Mouse (Mus musculus): ENCODE measurements around the gene Gm47985.
"Not testable (repeated sequence)": the region's sequence is repeated elsewhere in the genome, so short reads cannot be mapped to it uniquely, and the experiment has no call there.

Gene Gm47985

DNA sequence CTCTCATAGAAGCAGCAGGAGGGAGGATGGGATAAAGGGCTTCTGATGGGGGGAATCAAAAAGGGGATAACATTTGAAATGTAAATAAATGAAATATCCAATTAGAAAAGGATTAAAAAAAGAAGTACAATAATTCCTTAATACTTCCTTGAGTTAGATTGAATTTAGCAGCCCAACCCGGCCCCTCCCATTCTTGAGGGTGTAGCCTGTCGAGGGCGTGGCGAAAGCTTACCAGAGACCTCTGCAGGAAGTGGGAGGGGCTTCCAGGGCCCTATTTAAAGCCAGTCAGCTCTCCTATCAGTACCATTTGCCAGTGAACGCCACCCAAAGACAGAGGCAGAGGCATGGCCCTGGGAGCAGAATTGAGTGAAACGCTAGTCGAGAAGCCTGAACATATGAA lies at the start of gene Gm47985:
Gm47985 (plus strand) TSS at position 272 of the 400 bp plus-strand sequence.
- not testable (repeated sequence) for DNase-seq

DNA sequence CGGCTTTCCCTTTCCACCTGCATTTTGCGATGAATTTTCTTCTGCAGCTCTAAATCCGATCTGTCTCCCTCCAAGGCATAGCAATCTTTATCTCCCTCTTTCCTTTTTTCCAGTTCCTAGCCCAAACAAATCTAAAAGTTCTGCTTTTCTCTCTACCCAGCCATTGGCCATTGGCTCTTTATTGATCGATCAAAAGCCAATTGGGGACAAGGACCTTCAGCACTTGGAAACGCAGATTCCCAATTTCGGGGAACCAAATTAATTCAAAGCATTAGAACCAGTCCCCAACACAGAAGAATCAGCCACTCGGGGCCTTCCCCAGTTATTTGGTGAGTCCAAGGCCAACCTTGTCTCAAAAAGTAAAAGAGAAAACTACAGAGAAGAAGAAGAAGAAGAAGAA lies 49.7 kb upstream of the Gm47985 start:
- DNase-seq, result no peak

DNA sequence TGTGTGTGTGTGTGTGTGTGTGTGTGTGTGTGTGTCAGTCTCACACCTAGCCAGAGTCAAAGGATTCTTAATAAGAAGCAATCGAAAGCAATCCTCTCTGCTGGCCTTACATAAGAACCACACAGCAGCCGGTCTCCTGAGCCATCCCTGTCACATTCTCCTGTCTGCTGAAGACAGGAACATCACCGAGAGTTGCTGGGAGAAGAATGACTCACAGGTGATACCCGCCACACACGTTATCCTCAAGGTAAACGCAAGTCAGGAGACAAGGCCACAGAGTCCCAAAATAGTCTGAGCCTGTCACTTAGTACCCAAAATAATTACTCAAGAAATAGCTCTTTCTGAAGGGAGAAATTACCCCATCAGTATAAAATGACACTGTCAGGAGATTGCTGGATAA lies 43.9 kb upstream of the Gm47985 start:
- DNase-seq, result no peak

DNA sequence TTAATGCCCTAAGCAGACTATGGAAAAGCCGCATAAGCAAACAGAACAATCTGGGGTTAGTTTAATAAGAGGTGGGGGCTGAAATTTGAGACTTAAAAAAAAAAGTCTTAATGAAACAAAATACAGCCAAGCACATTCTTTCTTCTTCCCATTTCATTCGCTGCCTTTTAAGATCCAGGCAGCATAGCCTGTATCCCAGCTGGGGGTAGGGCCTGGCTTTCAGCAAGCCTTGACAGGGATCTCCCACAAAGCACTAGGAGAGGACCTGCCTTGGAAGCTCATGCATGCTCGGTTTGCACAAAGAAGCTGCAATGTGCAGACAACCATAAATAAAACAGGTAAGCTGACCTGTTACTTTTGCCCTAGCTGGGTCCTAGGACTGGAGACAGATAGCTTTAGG lies 41.4 kb upstream of the Gm47985 start:
- no peak for DNase-seq

DNA sequence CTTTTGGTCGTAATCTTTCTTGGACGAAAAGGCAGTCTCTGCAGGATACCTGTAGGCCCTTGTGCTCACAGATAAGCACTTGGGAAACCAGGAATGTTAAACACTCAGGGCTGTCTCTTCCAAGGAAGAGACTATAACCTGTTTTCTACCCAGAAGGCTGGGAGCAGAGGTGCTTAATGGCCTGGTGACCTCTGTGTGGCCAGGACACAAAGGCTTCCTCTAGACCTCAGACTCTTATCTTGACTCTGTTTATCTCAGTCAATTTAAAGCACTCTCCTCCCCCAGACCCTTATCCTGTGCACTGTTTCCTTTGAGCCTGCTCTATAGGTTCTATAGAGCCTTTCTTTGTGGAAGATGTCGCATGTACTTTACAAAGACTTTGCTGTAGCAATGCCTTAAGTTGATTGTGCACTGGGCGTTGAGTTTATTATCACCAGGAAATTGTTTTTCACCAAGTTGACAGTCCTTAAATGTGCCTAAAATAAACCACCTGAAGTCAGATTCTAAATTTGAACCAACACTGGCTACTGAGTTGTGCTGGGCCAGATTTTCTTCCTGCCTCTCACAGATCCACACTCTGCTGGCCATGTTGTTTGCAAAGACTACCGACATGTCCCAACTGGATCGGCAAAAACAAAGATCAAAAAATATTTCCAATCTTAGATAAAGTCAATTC lies 37.7 kb upstream of the Gm47985 start:
- no peak for DNase-seq

DNA sequence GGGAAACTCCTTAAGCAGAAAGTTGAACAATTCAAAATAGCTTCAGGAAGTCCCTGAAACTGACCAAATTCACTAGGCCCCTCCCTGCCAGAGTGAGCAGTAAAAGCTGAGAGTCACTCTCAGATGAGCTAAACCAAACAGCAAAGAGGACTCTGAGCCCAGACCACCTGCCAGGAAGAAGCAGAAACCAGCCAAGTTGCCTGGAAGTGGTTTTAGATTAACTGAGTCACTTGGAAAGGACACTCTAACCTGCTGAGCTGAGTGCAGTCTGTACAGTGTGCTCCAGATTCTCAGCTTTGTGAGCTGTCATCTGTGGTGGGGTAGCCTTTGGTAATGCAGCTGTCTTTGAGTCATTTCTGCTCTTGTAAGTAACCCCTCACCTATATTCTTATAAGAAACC lies 34.5 kb upstream of the Gm47985 start:
- DNase-seq, result no peak

DNA sequence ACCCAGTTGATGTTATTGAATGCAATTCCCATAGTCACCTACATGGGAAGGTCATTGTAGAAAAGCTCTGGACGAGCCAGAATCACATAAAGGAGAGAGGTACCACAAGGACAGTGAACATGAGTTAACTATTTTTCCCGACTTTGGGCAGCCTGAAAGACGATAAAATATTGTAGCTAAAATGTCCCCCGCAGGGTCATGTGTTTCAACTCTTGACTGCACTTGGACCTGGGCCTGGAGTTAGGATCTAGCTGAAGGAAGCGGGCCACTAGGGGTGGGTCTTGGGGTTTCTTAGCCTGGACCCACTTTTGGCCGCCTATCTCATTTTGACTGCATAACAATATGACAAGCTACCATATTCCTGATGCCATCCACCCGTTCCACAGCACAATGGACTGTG lies 32.1 kb upstream of the Gm47985 start:
- DNase-seq, result no peak

DNA sequence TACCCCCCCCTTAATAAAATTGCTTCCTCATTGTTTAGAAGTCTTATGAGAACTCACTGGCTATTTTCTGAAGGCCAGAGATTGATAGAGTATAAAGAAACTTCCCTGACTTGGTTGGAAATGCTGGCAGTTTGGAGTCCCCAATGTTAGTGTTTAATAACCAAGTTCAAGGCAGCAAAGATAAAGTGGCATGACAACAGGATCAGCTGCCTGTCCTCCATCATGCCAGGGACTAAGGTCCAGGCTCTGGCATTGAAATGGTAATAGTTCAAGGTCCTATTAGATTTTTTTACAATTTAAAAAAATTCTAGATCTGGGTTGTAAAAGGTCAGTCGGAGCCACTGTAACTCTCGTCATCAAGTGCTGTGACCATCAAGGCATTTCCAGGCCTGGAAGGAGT lies 31.2 kb upstream of the Gm47985 start:
- DNase-seq, result no peak

DNA sequence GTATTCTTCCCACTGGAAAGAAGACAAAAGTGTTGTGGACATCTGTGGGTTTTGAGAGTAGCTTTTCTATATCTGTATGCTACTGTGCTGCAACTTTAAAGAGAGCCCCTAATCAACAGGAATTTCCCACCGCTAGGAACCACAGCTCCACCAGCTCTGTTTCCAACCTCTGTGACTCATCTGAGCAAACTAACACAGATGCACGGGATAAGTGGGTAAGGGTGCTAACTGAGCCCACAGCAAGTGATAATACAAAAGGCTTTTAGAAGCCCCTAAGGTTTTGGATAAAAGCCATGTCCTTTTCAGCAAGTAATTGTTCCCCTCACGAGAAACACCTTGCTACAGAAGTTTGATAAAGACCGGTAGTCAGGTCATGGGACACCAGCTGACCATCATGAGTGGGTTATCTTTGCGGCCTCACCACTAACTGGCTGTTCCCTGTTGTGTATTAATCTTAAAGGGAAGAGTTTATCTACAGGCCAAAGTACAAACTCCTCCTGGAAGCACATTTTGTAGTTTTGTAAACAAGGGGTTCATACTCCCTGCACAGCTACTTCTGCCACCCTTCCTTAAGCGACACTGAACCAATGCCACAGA lies 29.2 kb upstream of the Gm47985 start:
- DNase-seq, result peak; percentile 50

DNA sequence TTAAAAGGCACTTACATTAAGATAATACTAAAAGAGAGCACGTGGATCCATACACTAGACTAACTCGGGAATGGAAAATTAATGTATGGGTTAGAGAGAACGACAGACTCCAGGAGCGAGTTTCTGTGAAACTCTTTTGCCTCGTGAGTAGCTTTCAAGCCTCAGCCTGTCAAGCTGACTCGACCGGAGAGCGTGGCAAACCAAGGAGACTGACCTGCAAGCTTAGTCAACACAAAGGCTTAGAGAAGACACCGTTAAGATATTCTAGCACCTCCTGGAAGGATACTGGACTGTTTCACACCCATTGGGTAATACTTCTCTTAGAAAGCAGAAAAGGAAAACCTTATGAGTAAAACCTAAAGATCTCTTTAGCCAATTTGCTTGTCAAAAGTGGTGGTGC lies 28.2 kb upstream of the Gm47985 start:
- not testable (repeated sequence) for DNase-seq

DNA sequence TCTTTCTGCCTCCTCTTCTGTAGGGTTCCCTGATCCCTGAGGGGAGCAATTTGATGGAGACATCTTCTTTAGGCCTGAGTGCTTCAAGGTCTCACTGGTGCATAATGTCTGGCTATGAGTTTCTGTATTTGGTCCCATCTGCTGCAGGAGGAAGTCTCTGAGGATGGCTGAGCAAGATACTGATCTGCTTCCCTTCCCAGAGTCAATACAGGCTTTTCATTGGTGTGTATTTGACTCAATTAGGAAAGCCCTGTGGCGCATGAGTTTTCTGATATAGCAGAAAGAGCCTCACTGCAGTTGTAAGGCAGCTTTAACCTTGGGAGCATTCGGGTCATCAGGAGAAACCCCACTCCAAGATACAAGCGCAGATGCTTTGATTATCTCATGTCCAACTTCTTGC lies 26.2 kb upstream of the Gm47985 start:
- DNase-seq, result no peak

DNA sequence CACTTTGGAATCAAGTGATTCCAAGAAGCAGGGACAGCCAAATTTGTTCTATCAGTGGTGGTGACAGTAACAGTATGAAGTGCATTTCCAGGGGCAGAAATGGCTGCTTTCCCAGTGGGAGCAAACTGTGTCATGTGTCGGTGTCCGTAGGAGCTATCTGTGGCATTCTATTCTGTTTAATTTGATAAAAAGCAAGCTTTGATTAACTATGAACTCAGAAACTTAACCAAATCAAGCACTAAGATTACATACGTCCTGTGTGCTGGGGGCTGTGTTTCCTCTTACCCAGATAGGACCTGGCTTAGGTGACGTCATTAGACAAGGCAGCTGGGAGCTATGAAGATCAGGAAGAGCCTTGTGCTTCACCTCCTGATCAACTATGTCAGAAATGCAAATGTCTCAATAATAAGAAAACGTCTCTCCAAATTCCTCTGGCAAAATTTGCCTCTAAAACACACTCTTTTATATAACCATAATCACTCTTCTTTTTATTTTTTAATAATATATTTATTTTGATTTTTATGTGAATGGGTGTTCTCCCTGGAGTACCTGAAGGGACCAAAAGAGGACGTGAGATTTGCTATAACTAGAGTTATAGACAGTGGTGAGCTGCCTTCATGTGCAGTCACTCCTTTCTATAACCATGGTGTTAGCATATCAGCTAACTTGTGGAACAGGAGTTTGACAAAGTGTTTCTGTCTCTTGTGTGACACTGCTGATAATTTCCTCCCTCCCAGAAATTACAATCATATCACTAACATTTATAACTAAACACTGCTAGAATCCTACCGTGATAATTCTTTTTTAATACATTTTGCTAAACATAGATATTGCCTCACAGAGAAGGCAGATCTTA lies 25.3 kb upstream of the Gm47985 start:
- no peak for DNase-seq

DNA sequence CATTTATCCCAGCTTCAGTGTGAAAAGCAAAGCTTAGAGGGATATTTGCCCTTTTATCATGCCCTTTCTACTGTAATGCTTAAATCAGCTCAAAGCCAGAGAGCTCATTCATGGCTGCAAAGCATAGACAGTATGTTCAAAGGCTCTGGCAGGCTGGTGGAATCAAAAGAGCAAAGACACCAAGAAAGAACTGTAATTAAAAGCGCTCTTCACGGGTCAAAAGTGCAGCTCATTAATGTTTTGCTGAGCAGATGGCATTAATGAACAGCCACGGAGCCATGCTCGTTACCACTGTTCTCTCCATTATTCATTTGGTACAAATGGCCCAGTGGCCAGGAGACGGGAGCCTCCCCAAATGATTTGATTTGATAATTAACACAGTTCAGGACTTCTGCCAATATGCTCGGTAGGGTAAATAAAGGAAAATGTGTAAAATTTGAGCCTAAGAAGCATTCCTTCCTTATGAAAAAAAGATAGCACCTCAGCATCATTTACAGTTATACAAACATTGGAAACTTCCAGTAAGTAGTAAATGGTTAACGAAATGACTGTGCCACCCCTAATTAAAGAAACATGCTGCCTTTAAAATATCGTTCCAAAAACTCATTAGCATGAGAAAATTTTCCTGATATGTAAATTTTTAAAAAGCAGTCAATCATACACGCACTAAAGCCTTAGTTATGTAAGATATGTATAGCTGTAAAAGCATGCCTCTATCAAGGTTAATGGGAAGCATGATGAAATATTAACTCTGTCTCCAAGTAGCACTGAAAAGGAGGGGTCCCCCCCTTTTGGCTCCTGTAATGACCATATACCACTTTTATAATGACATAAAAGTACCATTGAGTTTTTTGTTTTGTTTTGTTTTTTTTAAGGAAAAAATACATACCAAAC lies 24.1 kb upstream of the Gm47985 start:
- peak; percentile 75 for DNase-seq

DNA sequence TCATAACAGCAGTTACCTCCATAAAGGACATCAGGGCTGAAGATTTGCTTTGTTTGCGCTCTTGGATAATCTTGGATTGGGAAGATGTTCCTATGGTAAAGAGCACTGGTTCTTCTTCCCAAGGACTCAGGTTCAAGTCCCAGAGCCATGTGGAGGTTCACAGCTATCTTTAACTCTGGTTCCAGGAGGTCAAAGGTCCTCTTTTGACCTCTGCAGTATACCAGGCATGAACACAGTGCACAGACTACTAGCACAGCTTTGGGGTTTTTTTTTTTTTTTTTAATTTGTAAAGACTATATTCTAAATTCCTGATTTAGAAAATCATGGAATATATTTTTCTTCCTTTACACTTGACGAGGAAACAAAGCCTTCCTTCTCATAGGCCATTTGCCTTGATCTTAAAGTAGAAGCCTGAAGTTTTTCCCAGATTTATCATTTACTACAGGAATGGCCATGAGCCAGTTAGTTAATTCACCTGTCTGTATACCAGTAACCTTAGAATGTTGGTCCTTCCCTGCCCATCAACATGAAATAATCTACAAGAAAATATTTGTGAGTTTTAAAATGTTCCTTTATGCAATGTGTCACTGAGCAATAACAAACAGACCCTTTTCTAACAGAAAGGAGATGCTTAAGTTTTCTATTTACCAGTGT lies 23.4 kb upstream of the Gm47985 start:
- DNase-seq, result no peak

DNA sequence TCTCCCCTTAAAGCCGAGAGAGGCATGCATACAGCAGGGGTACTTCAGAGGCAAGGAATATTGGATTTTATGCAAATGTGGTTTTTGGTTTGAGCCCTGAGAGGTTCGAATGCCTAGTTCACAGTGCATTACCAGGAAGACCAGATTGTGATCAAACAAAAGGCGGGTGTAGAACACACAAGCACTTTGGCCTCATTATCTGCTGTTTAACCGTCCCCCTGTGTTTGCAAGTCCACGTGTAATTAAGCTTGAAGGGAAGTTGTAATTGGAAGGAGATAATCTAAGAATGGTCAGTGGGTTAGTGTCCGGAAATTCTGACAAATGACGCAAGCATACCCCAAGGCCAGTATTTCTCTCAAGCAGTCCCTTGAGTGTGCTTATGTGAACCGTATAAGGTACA lies 16.3 kb upstream of the Gm47985 start:
- no peak for DNase-seq

DNA sequence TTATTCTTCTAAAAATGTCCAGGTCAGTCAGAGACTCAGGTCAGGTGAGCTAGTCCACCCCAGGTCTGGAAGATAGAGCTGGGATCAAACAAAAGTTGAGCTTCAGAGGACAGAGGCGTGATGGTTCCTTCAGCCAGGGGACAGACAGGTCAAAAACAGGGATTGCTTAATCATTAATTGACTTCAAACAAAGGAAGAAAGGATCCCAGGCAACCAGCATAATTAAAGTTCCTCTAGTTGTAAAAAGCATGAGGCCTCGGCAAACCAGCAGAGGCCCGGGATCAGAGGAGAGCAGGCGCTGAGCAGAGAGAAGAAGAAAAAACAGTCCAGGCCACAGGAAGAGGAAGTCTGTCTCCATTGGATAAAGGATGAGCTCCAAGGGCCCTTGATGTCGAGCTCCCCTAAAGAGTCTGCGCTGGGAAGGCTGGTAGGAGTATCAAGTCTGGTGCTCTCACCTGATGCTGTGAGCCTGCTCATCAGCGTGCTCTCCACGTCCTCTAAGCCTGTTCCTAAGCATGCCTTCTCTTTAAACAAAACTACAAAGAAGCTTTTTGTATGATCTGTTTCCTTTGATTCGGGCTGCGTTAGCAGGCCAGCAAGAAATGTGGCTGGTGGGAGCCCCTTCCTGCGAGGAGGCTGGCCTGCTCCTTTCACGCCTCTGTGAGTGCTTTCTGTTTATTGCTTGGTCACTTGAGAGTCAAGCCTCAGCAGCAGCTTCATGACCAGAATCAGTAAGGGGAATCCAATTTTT lies 14.9 kb upstream of the Gm47985 start:
- no peak for DNase-seq

DNA sequence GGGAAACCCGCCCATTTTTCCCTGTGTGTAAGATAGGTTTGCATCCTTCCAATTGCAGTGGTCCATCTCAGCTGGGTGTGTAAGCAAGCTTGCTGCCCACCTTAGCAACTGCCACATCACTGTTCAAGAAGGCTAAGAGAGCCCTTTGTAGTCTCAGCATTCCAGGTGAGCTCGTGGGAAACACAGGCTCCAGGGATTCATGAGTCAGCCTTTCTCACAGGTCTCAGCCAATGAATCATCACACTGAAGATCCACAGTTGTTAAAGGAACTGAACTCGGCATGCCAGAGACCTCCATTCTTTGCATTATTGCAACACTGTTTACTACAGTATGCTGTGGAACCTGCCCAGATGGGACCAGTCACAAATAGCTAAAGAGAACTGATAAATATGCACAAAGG lies 13.7 kb upstream of the Gm47985 start:
- DNase-seq, result no peak

DNA sequence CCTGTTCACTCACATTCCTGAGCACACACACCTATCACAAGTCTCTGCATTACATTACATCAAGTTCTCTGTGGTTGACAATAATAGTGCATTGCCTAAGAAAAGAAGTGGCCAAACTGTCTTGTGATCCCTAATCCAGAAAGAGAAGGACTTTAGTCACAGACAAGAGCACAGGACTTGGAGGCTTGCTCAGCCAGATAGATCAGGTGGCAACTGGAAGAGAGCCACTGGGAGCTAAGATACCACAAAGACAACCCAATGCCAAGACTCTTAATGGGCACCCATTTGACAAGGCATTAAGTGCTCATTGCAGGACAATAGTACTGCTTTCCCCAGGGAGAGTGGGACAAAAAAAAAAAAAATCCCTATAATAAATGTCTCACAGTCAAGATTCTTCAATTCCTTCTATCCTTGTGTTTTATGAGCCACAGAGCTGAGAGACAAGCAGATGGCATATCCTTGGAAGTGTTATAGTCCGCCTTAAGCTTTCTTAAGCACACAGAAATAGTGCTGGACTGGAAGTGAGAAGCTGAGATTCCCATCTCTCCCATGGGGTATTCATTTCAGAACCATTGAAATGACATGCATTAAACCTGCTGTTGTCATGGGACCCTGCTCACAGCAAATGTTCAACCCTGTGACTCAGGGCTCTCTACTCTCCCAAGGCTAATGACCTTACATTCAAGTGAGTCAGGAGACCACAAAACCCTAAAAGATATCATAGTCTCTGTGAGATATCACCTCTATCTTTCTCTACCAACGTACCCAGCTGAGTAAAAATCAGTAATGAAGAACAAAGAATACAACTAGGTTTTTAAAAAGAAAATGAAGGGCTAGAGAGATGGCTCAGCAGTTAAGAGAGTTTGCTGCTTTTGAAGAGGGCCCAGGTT lies 10.5 kb upstream of the Gm47985 start:
- DNase-seq, result no peak

DNA sequence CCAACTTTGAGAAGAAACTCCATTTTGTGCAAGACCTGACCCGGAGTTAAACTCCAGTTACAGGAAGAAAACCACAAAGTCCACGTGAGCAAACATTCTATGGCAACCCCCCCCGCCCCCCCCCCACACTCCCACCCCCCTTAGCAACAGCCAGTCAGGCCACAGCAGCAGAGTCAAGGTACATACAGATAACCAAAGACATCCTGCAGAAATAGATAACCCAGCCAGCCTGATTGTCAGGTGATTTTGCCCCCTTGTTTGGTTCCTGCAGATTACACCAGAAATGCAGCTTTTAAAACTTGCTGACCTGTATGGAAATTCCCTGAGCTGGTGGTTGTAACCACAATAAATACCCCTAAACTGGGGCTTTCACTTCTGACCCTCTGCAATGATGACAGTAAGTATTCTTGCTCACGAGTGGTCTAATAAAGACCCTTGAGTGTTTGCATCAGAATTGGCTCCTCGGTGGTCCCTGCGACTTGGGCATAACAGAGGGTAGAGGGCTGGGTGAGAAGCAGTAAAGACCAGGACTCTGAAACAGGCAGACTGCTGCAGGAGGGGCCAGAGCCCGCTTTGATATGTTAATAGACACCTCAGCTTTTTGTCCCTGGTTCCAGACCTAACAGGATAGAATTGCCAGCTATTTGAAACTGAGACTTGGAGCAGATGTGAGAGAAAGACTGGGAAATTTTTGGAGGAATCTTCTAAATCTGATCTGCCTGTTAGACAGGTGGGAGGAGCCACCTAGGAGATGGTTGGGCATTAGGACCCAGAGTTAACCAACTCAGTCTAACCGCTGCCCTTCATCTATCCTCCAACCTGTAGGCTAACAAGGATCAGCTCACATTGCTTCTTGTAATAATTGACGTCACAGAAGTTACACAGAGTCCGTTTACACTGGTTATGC lies 5.1 kb upstream of the Gm47985 start:
- no peak for DNase-seq

DNA sequence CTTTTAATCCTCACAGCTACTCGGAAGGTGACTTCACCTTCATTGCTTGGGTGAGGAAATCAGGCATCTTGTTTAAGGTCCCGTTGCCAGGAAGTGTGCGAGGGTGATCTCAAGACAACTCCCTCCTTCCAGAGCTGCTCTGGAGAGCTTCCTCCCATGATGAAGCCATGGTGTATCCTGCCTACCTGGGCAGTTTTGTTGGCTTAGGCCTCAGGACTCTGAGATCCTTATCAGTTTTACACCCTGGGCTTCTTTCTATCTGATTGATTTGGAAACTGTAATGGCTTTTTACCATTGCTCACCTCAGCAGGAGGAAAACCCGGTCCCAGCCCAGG lies 4.4 kb upstream of the Gm47985 start:
- peak; percentile 59 for DNase-seq
